Mouse (Mus musculus) cortical plate, adult 2 months (tissue): ENCODE results near the gene Bbs9. TPM values are rescaled to one million over a fixed set of nuclear protein-coding genes. Genes with fewer than 3 reads are reported as not detected.

ENCODE experiments used
- H3K27ac ChIP-seq: fragments of 200-500 bp; 2 replicates; pipeline ENCODE4 v1.5.1; 2012; ENCODE audit warnings: low read length, control low read depth, inconsistent platforms; ENCODE audit not compliant: insufficient read depth
- H3K4me1 ChIP-seq: fragments of 200-500 bp; 2 replicates; pipeline ENCODE4 v1.6.1; 2011; ENCODE audit warnings: low read length; ENCODE audit not compliant: control insufficient read depth, insufficient read depth
- H3K4me3 ChIP-seq: fragments of 200-500 bp; 2 replicates; pipeline ENCODE4 v1.5.1; 2011; ENCODE audit warnings: mild to moderate bottlenecking, low read length, control low read depth; ENCODE audit not compliant: insufficient read depth
- CTCF ChIP-seq: fragments of 200-500 bp; IDR thresholded peaks from 2 replicates; pipeline ENCODE4 v1.5.1; 2011; ENCODE audit warnings: mild to moderate bottlenecking, control low read depth, low read length; ENCODE audit not compliant: insufficient read depth; ENCODE audit errors: extremely low read depth
- POLR2A ChIP-seq: fragments of 200-500 bp; IDR thresholded peaks from 2 replicates; pipeline ENCODE4 v1.6.1; 2011; ENCODE audit warnings: mild to moderate bottlenecking, low read length, control low read depth; ENCODE audit not compliant: insufficient read depth; ENCODE audit errors: extremely low read depth
- polyA plus RNA-seq: library from polyadenylated mRNA; depleted of rRNA; stranded (reverse); fragments of >200 nt; gene quantifications from 2 replicates; pipeline ENCODE4 v1.2.3, GENCODE M21; 2012

Gene Bbs9
- polyA plus RNA-seq, 1 experiment = 17.9 TPM

GRCm38 (mm10) chr9:22466212-22466611 lies 9.3 kb upstream of the Bbs9 start:
- H3K4me1 ChIP-seq = 0 out of 2 replicates have a peak, but pooled peaks cover 1% of the 10 kb centered on the region
- no peak overlapping the region for H3K27ac ChIP-seq
- no peak for TF ChIP-seq POLR2A
- no peak for TF ChIP-seq CTCF
- no peak overlapping the region for H3K4me3 ChIP-seq

GRCm38 (mm10) chr9:22467371-22468169 lies 7.9 kb upstream of the Bbs9 start:
- Histone ChIP-seq H3K27ac (peak overlapping the region; percentile 96), H3K4me1 (0 out of 2 replicates have a peak, but pooled peaks cover 1% of the 10 kb centered on the region), H3K4me3 (peak overlapping the region; percentile 78)
- TF ChIP-seq CTCF (no peak), POLR2A (no peak)

- peak overlapping the region; percentile 78 for H3K4me3 ChIP-seq
- H3K27ac ChIP-seq = peak overlapping the region; percentile 96
- TF ChIP-seq CTCF (no peak), POLR2A (peak; percentile 68; the same call in 1 of the 2 replicates)
- H3K4me1 ChIP-seq = 0 out of 2 replicates have a peak, but pooled peaks cover 1% of the 10 kb centered on the region
Measured at GRCm38 (mm10) chr9:22468170-22468898, 7.2 kb upstream of the Bbs9 start.

GRCm38 (mm10) chr9:22468899-22469259 lies 6.6 kb upstream of the Bbs9 start:
- no peak overlapping the region for H3K27ac ChIP-seq
- no peak overlapping the region; the same call in 1 of the 2 replicates for H3K4me3 ChIP-seq
- TF ChIP-seq POLR2A = no peak
- no peak for TF ChIP-seq CTCF
- H3K4me1 ChIP-seq = 0 out of 2 replicates have a peak, but pooled peaks cover 1% of the 10 kb centered on the region

- TF ChIP-seq POLR2A (no peak), CTCF (no peak)
- Histone ChIP-seq H3K27ac (no peak within 1 kb of the TSS), H3K4me1 (0 out of 2 replicates have a peak, but pooled peaks cover 1% of the 10 kb centered on the region), H3K4me3 (peak within 1 kb of the TSS; percentile 78)
Measured at GRCm38 (mm10) chr9:22469643-22470042, 5.9 kb upstream of the Bbs9 start, which contains the start of gene Rp9. TSS of gene Rp9 (minus strand) at chr9:22469743.

- no peak overlapping the region for H3K27ac ChIP-seq
- peak overlapping the region; percentile 63 for H3K4me3 ChIP-seq
Measured at GRCm38 (mm10) chr9:22476265-22476664, 750 bp downstream of the Bbs9 start.

GRCm38 (mm10) chr9:22478946-22479345 lies 3.4 kb downstream of the Bbs9 start:
- H3K4me3 ChIP-seq = no peak overlapping the region
- TF ChIP-seq CTCF (no peak), POLR2A (no peak)

More at GRCm38 (mm10) chr9:22476265-22476664, 750 bp downstream of the Bbs9 start:
- no peak for TF ChIP-seq CTCF
- TF ChIP-seq POLR2A = no peak
- H3K4me1 ChIP-seq = peaks cover 2% of the 10 kb centered on the region

GRCm38 (mm10) chr9:22483866-22484561 lies 8.5 kb downstream of the Bbs9 start:
- Histone ChIP-seq H3K4me3 (no peak overlapping the region), H3K4me1 (no peaks in the 10 kb centered on the region), H3K27ac (no peak overlapping the region)
- TF ChIP-seq CTCF (no peak), POLR2A (no peak)

More at GRCm38 (mm10) chr9:22478946-22479345, 3.4 kb downstream of the Bbs9 start:
- peaks cover 2% of the 10 kb centered on the region for H3K4me1 ChIP-seq
- H3K27ac ChIP-seq = no peak overlapping the region
